Mouse (Mus musculus) kidney, postnatal 36 days (tissue): Measurements from ENCODE around the gene Drap1.

Experiments
- DNase-seq, 2 experiments: peaks; one replicate each; pipeline ENCODE4 v3.0.0; 2021 to 2022; ENCODE audit warnings: mixed read lengths in 2 of 2

The Drap1 gene

GRCm38 (mm10) chr19:5374177-5374576, 50.6 kb downstream of the Drap1 start:
- no peak for DNase-seq
